Mouse (Mus musculus) cerebellum, adult 2 months (tissue): ENCODE results near the gene A3galt2. TPM values are rescaled to one million over a fixed set of nuclear protein-coding genes. Genes with fewer than 3 reads are reported as not detected.

Experiments used
- DNase-seq, 2 experiments: peaks; one replicate each; pipeline ENCODE4 v3.0.0; 2021
- H3K27ac ChIP-seq: fragments of 200-500 bp; 2 replicates; pipeline ENCODE4 v1.5.1; 2012; ENCODE audit warnings: low read length, control low read depth, inconsistent platforms; ENCODE audit not compliant: insufficient read depth
- H3K27me3 ChIP-seq: fragments of 200-500 bp; 2 replicates; pipeline ENCODE4 v1.6.1; 2012; ENCODE audit warnings: inconsistent platforms, mild to moderate bottlenecking, low read length, moderate library complexity; ENCODE audit not compliant: control insufficient read depth, insufficient read depth
- H3K4me1 ChIP-seq: fragments of 200-500 bp; 2 replicates; pipeline ENCODE4 v1.6.1; 2011; ENCODE audit warnings: low read length; ENCODE audit not compliant: control insufficient read depth, insufficient read depth
- H3K4me3 ChIP-seq: fragments of 200-500 bp; replicated peaks from 2 replicates; pipeline ENCODE3; 2011; ENCODE audit warnings: mild to moderate bottlenecking, low read depth, low read length, control low read depth; ENCODE audit not compliant: insufficient read depth
- CTCF ChIP-seq: fragments of 200-500 bp; IDR thresholded peaks from 2 replicates; pipeline ENCODE4 v1.5.1; 2011; ENCODE audit warnings: low read depth, mild to moderate bottlenecking, control low read depth, low read length, moderate library complexity, borderline replicate concordance; ENCODE audit not compliant: insufficient read depth
- POLR2A ChIP-seq: fragments of 200-500 bp; IDR thresholded peaks from 2 replicates; pipeline ENCODE4 v1.6.1; 2011; ENCODE audit warnings: low read length, control low read depth, borderline replicate concordance; ENCODE audit not compliant: insufficient read depth
- WGBS: fragments of 180-500 bp; shearing (Covaris S2); methylation state at CpG from one replicate; pipeline ENCODE4 v1.1.7; 2018; 5-methylcytosine and 5-hydroxymethylcytosine counted together
- polyA plus RNA-seq: library from polyadenylated mRNA; depleted of rRNA; stranded (reverse); fragments of >200 nt; gene quantifications from 2 replicates; pipeline ENCODE4 v1.2.3, GENCODE M21; 2012

The A3galt2 gene
- polyA plus RNA-seq, 1 experiment = 1.9 TPM

- TF ChIP-seq CTCF (no peak), POLR2A (no peak)
- H3K4me1 ChIP-seq = no peaks in the 10 kb centered on the region
- no peak overlapping the region for H3K27ac ChIP-seq
- WGBS = 83% methylated on average over 4 of the region's 4 CpGs
- no peaks in the 10 kb centered on the region for H3K27me3 ChIP-seq
- DNase-seq = no peak
- no peak overlapping the region for H3K4me3 ChIP-seq
These were observed 27.5 kb downstream of the A3galt2 start for GRCm38 (mm10) chr4:128782645-128783044.

DNA sequence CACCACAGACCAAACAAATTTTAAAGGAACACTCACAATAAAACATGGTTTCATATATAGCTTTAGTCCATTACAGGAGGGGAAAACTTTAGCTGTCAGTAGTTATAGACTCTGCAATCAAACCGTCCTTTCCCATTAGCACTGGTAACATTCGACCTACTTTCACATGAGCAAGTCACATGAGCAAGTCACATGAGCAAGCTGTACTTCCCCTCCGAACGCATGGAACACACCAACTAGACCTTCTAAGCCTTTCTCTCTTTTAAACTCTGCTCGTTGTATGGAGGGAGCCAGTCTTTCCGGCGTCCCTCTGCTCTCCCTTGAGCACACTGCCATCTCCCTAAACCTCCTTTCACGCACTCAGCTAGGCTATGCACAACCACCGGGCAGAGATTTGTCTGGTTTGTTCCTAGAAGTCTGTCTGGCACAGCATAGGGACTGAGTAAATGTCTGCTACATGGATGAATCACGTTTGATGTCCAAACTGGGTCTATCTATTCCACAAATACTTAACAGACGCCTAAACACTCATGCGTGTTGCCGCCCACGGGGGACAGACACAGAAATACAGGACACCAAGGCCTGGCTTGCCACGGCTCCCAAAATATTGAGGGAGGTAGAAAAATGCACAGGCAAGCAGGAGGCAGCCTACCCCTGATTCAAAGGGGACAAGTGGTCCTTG is 29.9 kb downstream of the A3galt2 start:
- no peak for TF ChIP-seq POLR2A
- no peak for TF ChIP-seq CTCF
- Histone ChIP-seq H3K4me3 (no peak overlapping the region), H3K27me3 (no peaks in the 10 kb centered on the region), H3K27ac (no peak overlapping the region), H3K4me1 (no peaks in the 10 kb centered on the region)
- 86% methylated on average over 15 of the region's 15 CpGs for WGBS
- DNase-seq = no peak

- H3K27me3 ChIP-seq = no peaks in the 10 kb centered on the region
- no peaks in the 10 kb centered on the region for H3K4me1 ChIP-seq
- no peak for TF ChIP-seq POLR2A
- TF ChIP-seq CTCF = no peak
- 88% methylated on average over 11 of the region's 11 CpGs for WGBS
- H3K4me3 ChIP-seq = no peak overlapping the region
- DNase-seq = no peak
- H3K27ac ChIP-seq = no peak overlapping the region
These were observed 30.9 kb downstream of the A3galt2 start for GRCm38 (mm10) chr4:128785921-128786654.

DNA sequence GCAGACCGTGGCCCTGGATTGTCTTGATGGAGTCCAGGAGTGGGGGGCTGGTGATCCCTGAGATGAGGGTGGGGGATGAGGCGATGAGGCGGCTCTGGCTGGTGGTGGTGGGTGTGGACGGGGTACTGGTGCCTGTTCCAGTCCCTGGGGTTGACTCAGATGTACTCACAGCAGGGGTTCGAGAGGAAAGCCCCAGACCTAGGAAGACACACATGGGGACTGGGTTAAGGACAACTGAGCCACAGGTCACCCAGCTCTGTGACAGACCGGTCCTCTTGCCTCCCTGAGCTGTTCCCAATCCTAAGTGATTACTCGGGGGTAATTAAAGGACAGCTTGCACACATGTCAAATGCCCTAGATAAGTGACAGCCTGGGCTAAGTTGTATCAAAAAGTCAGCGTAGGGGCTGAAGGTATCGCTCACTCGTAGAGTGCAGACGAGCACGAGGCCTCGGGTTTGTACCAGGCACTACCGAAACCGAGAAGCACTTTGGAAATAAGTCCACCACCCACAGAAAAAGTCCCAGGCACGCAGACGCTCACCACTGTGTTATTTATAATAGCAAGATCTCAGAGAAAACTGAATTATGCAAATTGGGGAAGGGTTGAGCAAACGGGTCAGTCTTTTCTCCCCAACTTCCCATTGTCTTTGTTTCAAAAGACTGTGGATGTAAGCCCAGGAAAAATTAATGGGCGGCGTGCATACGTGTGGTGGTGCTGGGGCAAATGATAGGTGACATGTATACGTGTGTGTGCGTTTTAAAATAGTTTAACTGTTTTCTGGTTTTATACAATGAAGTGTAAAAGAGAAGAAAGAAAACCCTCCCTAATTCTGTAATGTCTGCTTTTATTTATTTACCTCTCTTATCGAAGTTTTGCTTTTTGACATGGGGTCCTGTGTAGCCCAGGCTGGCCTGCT is 32.1 kb downstream of the A3galt2 start:
- H3K4me1 ChIP-seq = no peaks in the 10 kb centered on the region
- H3K4me3 ChIP-seq = no peak overlapping the region
- 80% methylated on average over 24 of the region's 24 CpGs for WGBS
- no peak overlapping the region for H3K27ac ChIP-seq
- H3K27me3 ChIP-seq = no peaks in the 10 kb centered on the region
- TF ChIP-seq CTCF (no peak), POLR2A (no peak)
- no peak for DNase-seq

GRCm38 (mm10) chr4:128788108-128788507 is 32.9 kb downstream of the A3galt2 start:
- Histone ChIP-seq H3K27ac (no peak overlapping the region), H3K4me1 (peaks cover 6% of the 10 kb centered on the region; the same call in 1 of the 2 replicates), H3K4me3 (no peak overlapping the region), H3K27me3 (no peaks in the 10 kb centered on the region)
- no peak for DNase-seq
- WGBS = 95% methylated on average over 4 of the region's 4 CpGs
- TF ChIP-seq CTCF = no peak
- TF ChIP-seq POLR2A = no peak

DNA sequence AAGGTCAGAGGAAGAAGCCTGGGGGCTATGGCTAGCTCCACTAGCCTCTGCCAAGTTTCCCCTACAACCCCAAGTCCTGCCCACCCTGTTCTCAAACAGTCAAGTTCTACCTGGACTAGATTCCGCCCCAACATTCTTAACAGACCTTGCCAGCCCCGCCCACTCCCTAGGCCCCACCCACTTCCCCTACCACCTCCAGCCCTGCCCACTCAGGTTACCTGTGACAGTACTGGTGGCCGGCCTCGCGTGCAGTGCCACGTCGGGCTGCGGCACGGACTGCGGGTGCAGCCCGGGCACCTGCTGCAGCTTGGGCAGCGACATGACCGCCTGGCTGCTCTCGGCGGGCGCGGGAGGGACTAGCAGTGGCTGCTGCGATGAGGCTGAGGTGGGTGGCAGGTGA is 34.5 kb downstream of the A3galt2 start:
- DNase-seq = no peak
- TF ChIP-seq POLR2A (no peak), CTCF (no peak)
- WGBS = 65% methylated on average over 18 of the region's 18 CpGs
- Histone ChIP-seq H3K4me3 (no peak overlapping the region), H3K27me3 (no peaks in the 10 kb centered on the region), H3K27ac (no peak overlapping the region), H3K4me1 (peaks cover 13% of the 10 kb centered on the region)

DNA sequence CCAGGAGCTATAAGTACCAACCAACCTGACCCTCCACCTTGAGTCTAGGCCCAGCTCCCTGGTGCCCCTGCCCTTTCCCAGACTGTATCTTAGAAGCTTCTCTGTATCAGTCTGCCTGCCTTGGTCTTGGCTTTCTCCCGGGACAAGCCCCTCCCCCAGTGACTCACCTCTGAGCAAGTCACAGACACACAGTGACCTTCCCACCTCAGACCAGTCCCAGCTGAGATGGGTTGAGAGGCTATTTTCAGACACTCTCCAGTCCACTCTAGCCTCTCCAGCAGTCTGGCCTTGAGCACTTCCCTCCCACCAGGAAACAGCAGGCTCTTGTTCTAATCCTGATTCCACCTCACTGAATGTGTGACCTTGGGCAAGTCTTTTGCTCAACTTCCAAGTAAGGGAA is 38.5 kb downstream of the A3galt2 start:
- no peak overlapping the region for H3K4me3 ChIP-seq
- peaks cover 22% of the 10 kb centered on the region for H3K4me1 ChIP-seq
- DNase-seq = no peak
- H3K27me3 ChIP-seq = no peaks in the 10 kb centered on the region
- H3K27ac ChIP-seq = no peak overlapping the region
- TF ChIP-seq CTCF (no peak), POLR2A (no peak)
- 62% methylated on average over 1 of the region's 1 CpGs for WGBS
